Mouse (Mus musculus) testis, adult 2 months (tissue): ENCODE data around the gene Siae. TPM values are rescaled to one million over a fixed set of nuclear protein-coding genes. Genes with fewer than 3 reads are reported as not detected.

Source experiments
- H3K27ac ChIP-seq: fragments of 200-500 bp; 2 replicates; pipeline ENCODE4 v1.5.1; 2012; ENCODE audit warnings: low read depth, low read length; ENCODE audit not compliant: control insufficient read depth, insufficient read depth
- H3K27me3 ChIP-seq: fragments of 200-500 bp; 2 replicates; pipeline ENCODE4 v1.6.1; 2012; ENCODE audit warnings: mild to moderate bottlenecking, low read length, moderate library complexity; ENCODE audit not compliant: control insufficient read depth, insufficient read depth
- H3K36me3 ChIP-seq: fragments of 200-500 bp; 2 replicates; pipeline ENCODE4 v1.6.1; 2012; ENCODE audit warnings: mild to moderate bottlenecking, low read length; ENCODE audit not compliant: control insufficient read depth, insufficient read depth
- H3K4me1 ChIP-seq: fragments of 200-500 bp; 2 replicates; pipeline ENCODE4 v1.6.1; 2012; ENCODE audit warnings: low read length; ENCODE audit not compliant: control insufficient read depth, insufficient read depth
- H3K4me3 ChIP-seq: fragments of 200-500 bp; 2 replicates; pipeline ENCODE4 v1.5.1; 2012; ENCODE audit warnings: low read depth, mild to moderate bottlenecking, low read length, moderate library complexity, mixed read lengths; ENCODE audit not compliant: control insufficient read depth
- CTCF ChIP-seq: fragments of 200-500 bp; IDR thresholded peaks from 2 replicates; pipeline ENCODE4 v1.5.1; 2012; ENCODE audit warnings: low read depth, mild to moderate bottlenecking, inconsistent platforms, low read length, moderate library complexity; ENCODE audit not compliant: control insufficient read depth, insufficient read depth, insufficient replicate concordance
- POLR2A ChIP-seq: fragments of 200-500 bp; IDR thresholded peaks from 2 replicates; pipeline ENCODE4 v1.6.1; 2012; ENCODE audit warnings: low read depth, mild to moderate bottlenecking, inconsistent platforms, low read length, moderate library complexity; ENCODE audit not compliant: control insufficient read depth
- polyA plus RNA-seq: library from polyadenylated mRNA; depleted of rRNA; stranded (reverse); fragments of >200 nt; gene quantifications from 2 replicates; pipeline ENCODE4 v1.2.3, GENCODE M21; 2012

Gene Siae
- polyA plus RNA-seq, 1 experiment, result 11.9 TPM

GRCm38 (mm10) chr9:37567454-37567853 lies 12.0 kb downstream of the Siae start:
- H3K4me1 ChIP-seq, result peaks cover 2% of the 10 kb centered on the region; the same call in 1 of the 2 replicates
- no peak overlapping the region for H3K4me3 ChIP-seq
- no peak for TF ChIP-seq CTCF
- TF ChIP-seq POLR2A, result no peak
- no peak overlapping the region for H3K27ac ChIP-seq
- H3K27me3 ChIP-seq, result no peaks in the 10 kb centered on the region
- no peaks in the 10 kb centered on the region for H3K36me3 ChIP-seq

- Histone ChIP-seq H3K27me3 (no peaks in the 10 kb centered on the region), H3K27ac (no peak overlapping the region)
- TF ChIP-seq POLR2A (no peak), CTCF (no peak)
Observed at GRCm38 (mm10) chr9:37567892-37568604, 12.6 kb downstream of the Siae start.

GRCm38 (mm10) chr9:37568605-37569214 lies 13.2 kb downstream of the Siae start:
- Histone ChIP-seq H3K27ac (no peak overlapping the region), H3K4me3 (no peak overlapping the region), H3K4me1 (peaks cover 2% of the 10 kb centered on the region; the same call in 1 of the 2 replicates), H3K36me3 (no peaks in the 10 kb centered on the region), H3K27me3 (no peaks in the 10 kb centered on the region)
- TF ChIP-seq CTCF, result no peak
- no peak for TF ChIP-seq POLR2A

More at GRCm38 (mm10) chr9:37567892-37568604, 12.6 kb downstream of the Siae start:
- H3K4me1 ChIP-seq, result peaks cover 2% of the 10 kb centered on the region; the same call in 1 of the 2 replicates
- H3K4me3 ChIP-seq, result no peak overlapping the region
- no peaks in the 10 kb centered on the region for H3K36me3 ChIP-seq

- H3K27me3 ChIP-seq, result no peaks in the 10 kb centered on the region
- peaks cover 2% of the 10 kb centered on the region; the same call in 1 of the 2 replicates for H3K4me1 ChIP-seq
- TF ChIP-seq POLR2A (no peak), CTCF (no peak)
Observed at GRCm38 (mm10) chr9:37569231-37569835, 13.8 kb downstream of the Siae start.

GRCm38 (mm10) chr9:37572204-37572876 lies 16.8 kb downstream of the Siae start:
- peaks cover 2% of the 10 kb centered on the region; the same call in 1 of the 2 replicates for H3K4me1 ChIP-seq
- no peak overlapping the region for H3K4me3 ChIP-seq
- H3K36me3 ChIP-seq, result no peaks in the 10 kb centered on the region
- H3K27me3 ChIP-seq, result no peaks in the 10 kb centered on the region
- H3K27ac ChIP-seq, result no peak overlapping the region
- no peak for TF ChIP-seq POLR2A
- TF ChIP-seq CTCF, result no peak

More at GRCm38 (mm10) chr9:37569231-37569835, 13.8 kb downstream of the Siae start:
- Histone ChIP-seq H3K4me3 (no peak overlapping the region), H3K27ac (no peak overlapping the region), H3K36me3 (no peaks in the 10 kb centered on the region)

GRCm38 (mm10) chr9:37576436-37576930 lies 21.0 kb downstream of the Siae start:
- H3K27me3 ChIP-seq, result no peaks in the 10 kb centered on the region
- H3K4me3 ChIP-seq, result no peak overlapping the region
- no peak overlapping the region for H3K27ac ChIP-seq
- TF ChIP-seq POLR2A (no peak), CTCF (no peak)
- H3K4me1 ChIP-seq, result no peaks in the 10 kb centered on the region; the same call in 1 of the 2 replicates
- H3K36me3 ChIP-seq, result no peaks in the 10 kb centered on the region
